8 mouse cellular contexts compared by ENCODE assay signal in genomic region chr4:62732840-62733239, GRCm38 (mm10).
DNase-seq lines count a peak whose midpoint lies in the region; ATAC-seq lines count a peak whose summit lies in the region.

No protein-coding gene starts in this region.

- intact Hi-C loops in heart, postnatal 25 days (cut with DNase I): no loop called here
- intact Hi-C loops in left cerebral cortex, postnatal 4 days (cut with DNase I): no loop called here

- peak overlapping the region; percentile 72 for H3K27ac ChIP-seq in embryonic facial prominence, embryonic 12.5 days
- peak overlapping the region; percentile 50 for H3K27ac ChIP-seq in liver, embryonic 13.5 days
- no peak overlapping the region for H3K27ac ChIP-seq in midbrain, embryonic 16.5 days (ENCODE audit: low read length)

- H3K36me3 ChIP-seq in embryonic facial prominence, embryonic 12.5 days: no peaks in the 10 kb centered on the region
- no peaks in the 10 kb centered on the region for H3K36me3 ChIP-seq in liver, embryonic 13.5 days
- no peaks in the 10 kb centered on the region for H3K36me3 ChIP-seq in midbrain, embryonic 16.5 days (ENCODE audit: control insufficient read depth, insufficient read depth, low read length)

- H3K27me3 ChIP-seq in embryonic facial prominence, embryonic 12.5 days: no peaks in the 10 kb centered on the region
- H3K27me3 ChIP-seq in liver, embryonic 13.5 days: no peaks in the 10 kb centered on the region
- no peaks in the 10 kb centered on the region for H3K27me3 ChIP-seq in midbrain, embryonic 16.5 days (ENCODE audit: control insufficient read depth, insufficient read depth, low read depth, low read length)

- 0 out of 2 replicates have a peak, but pooled peaks have one; percentile 19 for ATAC-seq in embryonic facial prominence, embryonic 12.5 days (ENCODE audit: insufficient number of reproducible peaks, insufficient read depth, low FRiP score, low TSS enrichment)
- ATAC-seq in liver, embryonic 13.5 days (ENCODE audit: low read depth): no peak
- ATAC-seq in midbrain, embryonic 16.5 days: no peak
- ATAC-seq in CD4-positive, CD25-positive, alpha-beta regulatory T cell, adult 4 months: no peak

- WGBS in embryonic facial prominence, embryonic 12.5 days: 41% methylated on average over 2 of the region's 2 CpGs
- 54% methylated on average over 2 of the region's 2 CpGs for WGBS in liver, embryonic 13.5 days (ENCODE audit: insufficient replicate concordance)
- WGBS in midbrain, embryonic 16.5 days: 63% methylated on average over 2 of the region's 2 CpGs

- H3K4me1 ChIP-seq in embryonic facial prominence, embryonic 12.5 days: peaks cover 37% of the 10 kb centered on the region
- peaks cover 23% of the 10 kb centered on the region for H3K4me1 ChIP-seq in liver, embryonic 13.5 days (replicated peaks)
- H3K4me1 ChIP-seq in midbrain, embryonic 16.5 days (ENCODE audit: control insufficient read depth, insufficient read depth, low read length): peaks cover 2% of the 10 kb centered on the region; the same call in 1 of the 2 replicates

- peak; percentile 65 for DNase-seq in Muller cell, postnatal 12 days (ENCODE audit: inconsistent ontology term)
- peak; percentile 52 for DNase-seq in heart, postnatal 25 days (ENCODE audit: low spot score)
- DNase-seq in liver, embryonic 13.5 days: no peak
- DNase-seq in left cerebral cortex, postnatal 4 days: no peak
- DNase-seq in thymus, postnatal 36 days: no peak

- H3K4me3 ChIP-seq in embryonic facial prominence, embryonic 12.5 days: no peak overlapping the region
- H3K4me3 ChIP-seq in liver, embryonic 13.5 days (replicated peaks): no peak overlapping the region
- H3K4me3 ChIP-seq in midbrain, embryonic 16.5 days (ENCODE audit: low read depth, low read length): no peak overlapping the region

- H3K9me3 ChIP-seq in embryonic facial prominence, embryonic 12.5 days: no peaks in the 10 kb centered on the region
- no peaks in the 10 kb centered on the region for H3K9me3 ChIP-seq in liver, embryonic 13.5 days (replicated peaks)
- no peaks in the 10 kb centered on the region for H3K9me3 ChIP-seq in midbrain, embryonic 16.5 days (replicated peaks; ENCODE audit: control insufficient read depth, low read length, poor library complexity, severe bottlenecking)

- 0 out of 2 replicates have a peak overlapping the region, but pooled peaks have one; percentile 15 for H3K9ac ChIP-seq in embryonic facial prominence, embryonic 12.5 days
- no peak overlapping the region for H3K9ac ChIP-seq in liver, embryonic 13.5 days
- H3K9ac ChIP-seq in midbrain, embryonic 16.5 days (ENCODE audit: low read depth, low read length): no peak overlapping the region

- no peak overlapping the region for H3K4me2 ChIP-seq in embryonic facial prominence, embryonic 12.5 days (replicated peaks)
- no peak overlapping the region for H3K4me2 ChIP-seq in liver, embryonic 13.5 days
- no peak overlapping the region for H3K4me2 ChIP-seq in midbrain, embryonic 16.5 days (ENCODE audit: low read length)

Comparison
In these comparisons a context has a peak if more than half of its experiments do, and no peak if none do; other contexts are left out.
1. DNase-seq: peak in Muller cell, postnatal 12 days (single experiment) and heart, postnatal 25 days (single experiment); none in liver, embryonic 13.5 days (single experiment), left cerebral cortex, postnatal 4 days (single experiment) and thymus, postnatal 36 days (0 of 2).